ENCODE assay signal across 9 mouse cellular contexts in the genomic region with DNA sequence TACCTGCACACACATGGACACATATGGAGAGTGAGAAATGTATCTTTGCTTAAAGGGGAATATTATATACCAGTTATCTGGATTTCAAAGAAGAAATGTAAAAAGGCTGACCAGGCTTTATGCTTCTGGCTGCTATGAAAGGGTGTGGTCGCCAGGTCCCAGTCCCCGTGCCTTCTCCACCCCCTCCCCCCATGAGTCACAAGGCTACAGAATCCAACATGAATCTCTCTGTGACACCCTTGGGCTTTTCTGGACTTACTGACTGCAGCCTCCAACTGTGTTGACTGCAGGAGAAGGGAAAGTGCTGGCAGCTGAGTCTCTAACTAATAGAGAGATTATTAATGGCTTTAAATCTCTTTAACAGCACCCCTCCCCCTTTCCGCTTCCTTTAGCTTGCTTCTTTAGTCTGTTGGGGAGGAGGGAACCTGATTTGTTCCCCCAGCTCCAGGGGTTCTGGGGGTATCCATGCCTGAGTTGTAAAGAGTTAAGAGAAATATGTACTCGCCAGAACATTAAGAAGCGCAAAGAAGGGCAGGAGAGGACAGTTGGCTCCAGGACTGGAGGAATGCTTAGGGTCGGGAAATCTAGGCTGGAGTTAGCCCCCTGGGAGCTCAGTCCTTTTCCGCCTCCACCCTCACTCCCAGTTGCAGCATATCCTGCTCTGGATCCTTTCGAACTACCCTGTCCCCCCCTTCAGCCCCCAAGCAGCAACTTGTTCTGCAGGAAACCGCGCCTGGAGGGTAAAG. TPM values are rescaled to one million over a fixed set of nuclear protein-coding genes. Genes with fewer than 3 reads are reported as not detected.
A peak's percentile ranks its signal among the peaks of the same experiment; 100 is the strongest.
DNase-seq lines count a peak whose midpoint lies in the region; ATAC-seq and TF ChIP-seq lines count a peak whose summit lies in the region.
"Had no signal": no experiment of that assay in that cellular context is flagged by ENCODE, and none has a peak within 500 bp of the region (broad histone marks: within the 10 kb centered on the region; RNA-seq: fewer than 3 reads in every experiment).

A gene (plus strand): TSS at position 614 of the 746 bp plus-strand sequence.

- H3K4me1 ChIP-seq in ES-E14 (ENCODE audit: control insufficient read depth in 2 of 2, insufficient read depth in 2 of 2, low read length in 2 of 2, poor library complexity in 1 of 2) = peaks cover 0 to 8% of the 10 kb centered on the region in 2 experiments; a peak in 2 of 4 replicates
- no peaks in the 10 kb centered on the region for H3K4me1 ChIP-seq in cortical plate, adult 2 months (ENCODE audit: control insufficient read depth, insufficient read depth, low read length)
- H3K4me1 ChIP-seq in heart, embryonic 12.5 days (replicated peaks) = peaks cover 16% of the 10 kb centered on the region

- DNase-seq in ES-E14 (ENCODE audit: low read depth, low spot score) = no peak
- DNase-seq in kidney, adult 9 months = peak; percentile 71
- peak; percentile 47 for DNase-seq in lung, postnatal 14 days
- DNase-seq in urinary bladder, postnatal 36 days (ENCODE audit: low spot score in 2 of 2) = peak; percentile 15 to 54
- no peak for DNase-seq in frontal cortex, postnatal 10 days (ENCODE audit: low spot score in 2 of 2)
- DNase-seq in right cerebral cortex, postnatal 25 days = no peak

- no peaks in the 10 kb centered on the region for H3K9me3 ChIP-seq in ES-E14 (ENCODE audit: control insufficient read depth, insufficient read depth, low read depth, low read length)
- no peaks in the 10 kb centered on the region for H3K9me3 ChIP-seq in heart, embryonic 12.5 days (replicated peaks)

- peak within 1 kb of the TSS; percentile 38 to 43 for H3K4me3 ChIP-seq in ES-E14 (ENCODE audit: insufficient read depth in 1 of 2, low read depth in 1 of 2, low read length in 2 of 2, poor library complexity in 1 of 2, severe bottlenecking in 1 of 2)
- peak within 1 kb of the TSS; percentile 8 for H3K4me3 ChIP-seq in cortical plate, adult 2 months (ENCODE audit: insufficient read depth, low read length)
- peak within 1 kb of the TSS; percentile 42 for H3K4me3 ChIP-seq in heart, embryonic 12.5 days
- H3K4me3 ChIP-seq: myocyte had no signal

- H3K4me2 ChIP-seq in heart, embryonic 12.5 days = peak within 1 kb of the TSS; percentile 69

- H3K27ac ChIP-seq in ES-E14 (ENCODE audit: insufficient read depth, low read depth, low read length, poor library complexity, severe bottlenecking) = no peak within 1 kb of the TSS
- H3K27ac ChIP-seq in cortical plate, adult 2 months (ENCODE audit: insufficient read depth, low read length) = peak within 1 kb of the TSS; percentile 51; the same call in 1 of the 2 replicates
- H3K27ac ChIP-seq in heart, embryonic 12.5 days (ENCODE audit: poor library complexity, severe bottlenecking) = peak within 1 kb of the TSS; percentile 24; the same call in 1 of the 2 replicates

- 11% methylated on average over 10 of the region's 10 CpGs for WGBS in heart, embryonic 12.5 days

- TF ChIP-seq POLR2A in cortical plate, adult 2 months (IDR thresholded peaks at IDR 0.05; ENCODE audit: extremely low read depth, insufficient read depth, low read length) = no peak

- no peaks in the 10 kb centered on the region for H3K36me3 ChIP-seq in ES-E14 (ENCODE audit: control insufficient read depth, insufficient read depth, low read length, poor library complexity, severe bottlenecking)
- H3K36me3 ChIP-seq in heart, embryonic 12.5 days = no peaks in the 10 kb centered on the region

- TF ChIP-seq CTCF in cortical plate, adult 2 months (IDR thresholded peaks at IDR 0.05; ENCODE audit: extremely low read depth, insufficient read depth, low read length) = no peak

- in situ Hi-C loops in ES-E14 (cut with MboI; ENCODE audit: low sequenced_read_pairs in 2 of 2, unreplicated experiment in 2 of 2) = no loop called here

- H3K9ac ChIP-seq in ES-E14 (ENCODE audit: insufficient read depth, low read depth, low read length, poor library complexity, severe bottlenecking) = 0 out of 2 replicates have a peak within 1 kb of the TSS, but pooled peaks have one; percentile 3
- peak within 1 kb of the TSS; percentile 32 for H3K9ac ChIP-seq in heart, embryonic 12.5 days

- peak; percentile 33; the same call in 1 of the 2 replicates for ATAC-seq in heart, embryonic 12.5 days (ENCODE audit: insufficient number of reproducible peaks, low FRiP score)

- peaks cover 19% of the 10 kb centered on the region; the same call in 1 of the 2 replicates for H3K27me3 ChIP-seq in heart, embryonic 12.5 days (replicated peaks)

TF ChIP-seq in ES-E14, 5 proteins besides CTCF, POLR2A, EP300 and RAD21:
- TF ChIP-seq HCFC1 (IDR thresholded peaks at IDR 0.05; ENCODE audit: borderline replicate concordance, insufficient read depth, low read length) = no peak
- no peak for TF ChIP-seq ZC3H11A (IDR thresholded peaks at IDR 0.05; ENCODE audit: borderline replicate concordance, low read depth, low read length)
- no peak for TF ChIP-seq CHD2 (IDR thresholded peaks at IDR 0.05; ENCODE audit: low read depth, low read length)
- no peak for TF ChIP-seq MAFK (IDR thresholded peaks at IDR 0.05; ENCODE audit: insufficient read depth, low read depth, low read length)
- TF ChIP-seq ZNF384 (IDR thresholded peaks at IDR 0.05; ENCODE audit: low read depth, low read length) = no peak

RNA-seq across cellular contexts. Expression of the gene that starts here (rescaled TPM):
- total RNA-seq in ES-E14 (2012; rRNA removed) = 9.4 and 12.1 TPM in 2 replicates
- polyA plus RNA-seq in cortical plate, adult 2 months (2012; rRNA removed) = 4.3 TPM in 2 replicates
- polyA plus RNA-seq in heart, embryonic 12.5 days (2016; fragmentation: Nextera tagmentation; extraction: Ambion mirVana) = 2.5 and 2.7 TPM in 2 replicates

Comparison
In these comparisons a context has a peak if more than half of its experiments do, and no peak if none do; other contexts are left out.
1. DNase-seq: peak in kidney, adult 9 months (single experiment), lung, postnatal 14 days (single experiment) and urinary bladder, postnatal 36 days (2 of 2); none in ES-E14 (single experiment), frontal cortex, postnatal 10 days (0 of 2) and right cerebral cortex, postnatal 25 days (single experiment).
2. Peak in every context shown above with its lines, with median percentiles within 50 percentile points of each other: H3K4me3 ChIP-seq.